Mouse (Mus musculus) spleen, embryonic (tissue): ENCODE measurements at regions not wholly inside any gene's neighbourhood (a gene's known extent, or its start where the extent isn't known, plus 50 kb on each side); places are given as distances from the start of the nearest gene placed in this dataset.

Source experiments
- CTCF ChIA-PET: fragments of 350-600 bp; sonication (Branson Sonifier 250); formaldehyde crosslinking; loops from one replicate; lab custom pipeline; 2022; lab: Charles Lee

GRCm38 (mm10) chr3:131799774-131800173 lies 235.2 kb downstream of the Papss1 start:
- CTCF ChIA-PET, result no interaction called here

GRCm38 (mm10) chr3:131801551-131801950 lies 237.0 kb downstream of the Papss1 start:
- CTCF ChIA-PET, result no interaction called here

DNA sequence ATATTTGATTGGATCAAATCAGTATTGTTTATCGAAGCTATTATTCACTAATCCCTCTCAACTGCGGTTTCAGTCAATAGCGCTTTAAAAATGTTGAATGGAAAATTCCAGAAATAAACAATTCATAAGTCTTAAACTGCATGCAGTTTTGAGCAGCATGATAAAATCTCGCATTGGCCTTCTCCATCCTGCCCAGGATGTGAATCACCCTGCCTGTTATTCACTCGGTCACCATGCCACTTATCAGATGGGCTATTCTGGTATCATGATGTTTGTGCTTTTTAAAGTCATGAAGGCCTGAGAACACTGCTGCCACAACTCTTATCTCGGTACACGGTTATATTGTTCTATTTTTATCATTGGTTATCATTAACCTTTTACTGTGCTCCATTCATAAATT lies 238.3 kb downstream of the Papss1 start:
- CTCF ChIA-PET, result no interaction called here

DNA sequence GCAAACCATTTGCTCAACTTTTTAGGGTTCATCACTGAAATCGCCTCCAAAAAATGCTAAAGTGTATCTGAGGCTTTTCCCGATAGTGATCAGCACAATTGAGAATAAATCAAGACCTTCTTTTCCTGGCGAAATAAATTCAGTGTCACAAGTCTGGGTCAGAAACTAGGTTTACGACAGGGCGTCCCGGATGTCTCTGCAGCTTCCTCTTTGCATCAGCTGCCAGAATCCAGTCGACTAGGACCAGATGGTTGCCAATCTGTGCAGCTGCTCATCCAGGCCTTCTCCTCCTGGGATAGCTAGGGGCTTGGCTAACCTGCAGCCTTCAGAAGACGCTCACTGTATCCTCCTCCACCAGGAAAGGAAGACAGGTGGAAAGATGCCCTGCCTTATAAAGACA lies 243.6 kb downstream of the Papss1 start:
- CTCF ChIA-PET, result no interaction called here

DNA sequence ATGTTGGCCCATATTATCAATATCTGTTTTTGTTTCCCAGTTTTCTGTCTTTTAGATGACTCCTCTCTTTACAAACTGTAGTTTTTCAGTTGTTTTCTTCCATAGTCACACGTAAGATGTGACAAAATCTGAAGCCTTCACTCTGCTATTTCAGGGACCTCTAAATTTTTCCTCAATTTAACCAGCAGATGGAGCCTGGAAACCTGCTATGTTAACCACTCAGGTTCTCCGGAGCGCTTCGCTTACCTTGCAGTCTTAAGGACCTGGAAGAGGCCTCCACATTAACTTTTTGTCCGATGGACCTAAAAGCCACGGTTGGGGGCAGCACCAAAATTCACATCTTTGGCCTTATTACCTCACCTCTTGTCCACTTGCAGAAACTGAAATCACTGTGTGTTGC lies 248.4 kb downstream of the Papss1 start:
- CTCF ChIA-PET, result no interaction called here

DNA sequence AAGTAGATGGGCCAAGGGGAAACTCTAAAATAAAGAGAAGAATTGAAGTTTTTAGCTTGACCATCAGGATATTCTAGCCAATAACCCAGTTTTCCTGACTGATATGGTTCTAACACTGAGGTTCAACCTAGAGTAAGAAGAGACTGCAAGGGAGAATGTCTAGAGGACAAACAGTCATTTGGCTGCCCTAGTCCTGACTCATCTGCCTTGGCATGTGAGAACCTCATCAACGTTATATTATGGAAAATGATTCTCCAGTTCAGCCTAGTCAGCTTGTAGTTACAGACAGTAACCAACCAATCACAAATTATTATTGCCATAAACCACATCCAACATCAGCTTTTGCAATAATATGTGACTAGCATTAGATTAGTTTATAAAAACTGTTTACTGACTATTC lies 254.2 kb downstream of the Papss1 start:
- CTCF ChIA-PET, result no interaction called here

- CTCF ChIA-PET, result no interaction called here
Measured at GRCm38 (mm10) chr3:131857442-131857841, 227.7 kb upstream of the Dkk2 start.

- CTCF ChIA-PET, result no interaction called here
Measured at GRCm38 (mm10) chr3:131859083-131859482, 226.0 kb upstream of the Dkk2 start.

DNA sequence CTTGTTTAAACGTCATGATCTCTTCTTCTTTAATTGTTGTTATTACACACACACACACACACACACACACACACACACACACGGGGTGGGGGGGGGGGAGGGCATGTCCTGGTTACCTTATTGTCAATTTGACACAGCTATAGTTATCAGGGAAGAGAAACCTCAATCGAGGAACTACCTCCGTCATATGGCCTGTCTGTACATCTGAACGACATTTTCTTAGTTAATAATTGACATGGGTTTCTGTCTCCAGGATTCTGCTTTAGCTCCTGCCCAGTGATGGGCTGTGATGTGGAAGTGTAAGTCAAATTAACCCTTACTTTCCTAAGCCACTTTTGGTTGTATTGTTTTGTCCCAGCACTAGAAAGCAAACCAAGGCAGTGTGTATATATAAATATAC lies 220.0 kb upstream of the Dkk2 start:
- CTCF ChIA-PET, result no interaction called here

GRCm38 (mm10) chr3:131867266-131867665 lies 217.8 kb upstream of the Dkk2 start:
- CTCF ChIA-PET, result no interaction called here

GRCm38 (mm10) chr3:131868219-131868964 lies 216.7 kb upstream of the Dkk2 start:
- CTCF ChIA-PET, result no interaction called here

- CTCF ChIA-PET, result no interaction called here
Measured at GRCm38 (mm10) chr3:131869306-131869705, 215.8 kb upstream of the Dkk2 start.

- CTCF ChIA-PET, result no interaction called here
Measured at GRCm38 (mm10) chr3:131882667-131883066, 202.4 kb upstream of the Dkk2 start.

GRCm38 (mm10) chr3:131886470-131886869 lies 198.6 kb upstream of the Dkk2 start:
- CTCF ChIA-PET, result no interaction called here

DNA sequence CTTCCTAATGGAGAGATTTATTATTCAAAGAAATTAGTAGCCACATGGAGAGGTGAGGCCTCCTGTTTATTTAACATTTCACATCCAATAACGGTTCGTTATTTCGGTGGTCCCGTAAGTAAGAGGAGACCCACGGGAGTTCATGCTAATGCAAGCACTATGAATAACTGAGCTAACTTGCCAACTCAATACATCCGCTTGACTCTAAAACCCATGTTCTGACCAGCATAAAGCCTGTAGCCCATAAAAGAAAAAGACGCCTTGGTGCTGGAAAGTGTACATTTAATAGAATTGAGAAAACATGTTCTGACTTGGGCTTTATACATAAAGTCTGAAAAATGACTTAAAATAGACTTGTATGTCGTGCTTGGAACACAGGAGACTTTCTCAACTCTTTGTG lies 198.1 kb upstream of the Dkk2 start:
- CTCF ChIA-PET, result interaction anchor here (0.5 kb wide), 1 partner anchor 11 kb away, joined by 12 read pairs; no protein-coding TSS in a partner anchor

- CTCF ChIA-PET, result interaction anchor here (0.5 kb wide), 1 partner anchor 10 kb away, joined by 12 read pairs; no protein-coding TSS in a partner anchor
Measured at GRCm38 (mm10) chr3:131887670-131888069, 197.4 kb upstream of the Dkk2 start.

GRCm38 (mm10) chr3:131891941-131892340 lies 193.2 kb upstream of the Dkk2 start:
- CTCF ChIA-PET, result no interaction called here

GRCm38 (mm10) chr3:131893061-131893804 lies 191.9 kb upstream of the Dkk2 start:
- CTCF ChIA-PET, result no interaction called here

- CTCF ChIA-PET, result no interaction called here
Measured at GRCm38 (mm10) chr3:131895057-131895456, 190.0 kb upstream of the Dkk2 start.

GRCm38 (mm10) chr3:131913534-131913933 lies 171.6 kb upstream of the Dkk2 start:
- CTCF ChIA-PET, result no interaction called here

DNA sequence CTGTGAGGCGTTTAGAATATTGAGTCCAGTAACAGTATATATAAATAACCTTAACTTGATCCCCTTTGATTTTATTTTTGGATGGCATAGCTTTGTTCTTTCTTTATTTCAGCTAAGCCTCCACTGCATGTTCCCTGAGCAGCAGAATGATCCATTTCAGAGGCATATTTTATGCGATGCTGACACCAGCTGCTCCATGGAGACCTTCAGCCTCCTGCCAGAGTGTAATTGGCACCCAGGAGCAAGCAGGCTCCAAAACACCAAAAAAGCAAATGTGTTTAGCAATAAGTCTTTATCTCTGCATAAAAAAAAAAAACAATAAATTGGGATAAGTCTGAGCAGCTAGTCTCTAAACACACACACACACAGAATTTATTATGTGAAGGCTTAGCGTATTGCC lies 170.7 kb upstream of the Dkk2 start:
- CTCF ChIA-PET, result no interaction called here

DNA sequence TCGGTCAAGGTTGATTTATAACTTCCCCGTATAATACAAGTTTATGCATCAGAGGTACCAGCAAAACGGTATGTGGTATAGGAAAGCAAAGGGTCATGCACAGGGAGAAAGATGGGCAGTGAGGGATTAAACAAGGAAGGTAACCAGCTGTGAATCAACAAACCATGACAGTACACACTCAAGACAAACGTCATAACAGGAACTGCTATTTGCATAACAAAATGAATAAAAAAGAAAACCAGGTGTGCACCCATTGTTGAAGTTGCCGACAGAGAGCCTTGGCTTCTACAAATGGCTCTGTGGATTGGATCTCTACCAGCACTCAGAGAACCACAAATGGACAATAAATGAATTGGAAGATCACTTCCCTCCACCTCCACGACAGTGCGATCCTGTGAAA lies 170.1 kb upstream of the Dkk2 start:
- CTCF ChIA-PET, result no interaction called here
